Mouse (Mus musculus) left cerebral cortex, adult 9 months (tissue): ENCODE measurements around the gene Bsn.

Source experiments
- DNase-seq, 2 experiments: peaks; one replicate each; pipeline ENCODE4 v3.0.0; 2022; ENCODE audit warnings: low spot score in 2 of 2

Bsn gene

DNA sequence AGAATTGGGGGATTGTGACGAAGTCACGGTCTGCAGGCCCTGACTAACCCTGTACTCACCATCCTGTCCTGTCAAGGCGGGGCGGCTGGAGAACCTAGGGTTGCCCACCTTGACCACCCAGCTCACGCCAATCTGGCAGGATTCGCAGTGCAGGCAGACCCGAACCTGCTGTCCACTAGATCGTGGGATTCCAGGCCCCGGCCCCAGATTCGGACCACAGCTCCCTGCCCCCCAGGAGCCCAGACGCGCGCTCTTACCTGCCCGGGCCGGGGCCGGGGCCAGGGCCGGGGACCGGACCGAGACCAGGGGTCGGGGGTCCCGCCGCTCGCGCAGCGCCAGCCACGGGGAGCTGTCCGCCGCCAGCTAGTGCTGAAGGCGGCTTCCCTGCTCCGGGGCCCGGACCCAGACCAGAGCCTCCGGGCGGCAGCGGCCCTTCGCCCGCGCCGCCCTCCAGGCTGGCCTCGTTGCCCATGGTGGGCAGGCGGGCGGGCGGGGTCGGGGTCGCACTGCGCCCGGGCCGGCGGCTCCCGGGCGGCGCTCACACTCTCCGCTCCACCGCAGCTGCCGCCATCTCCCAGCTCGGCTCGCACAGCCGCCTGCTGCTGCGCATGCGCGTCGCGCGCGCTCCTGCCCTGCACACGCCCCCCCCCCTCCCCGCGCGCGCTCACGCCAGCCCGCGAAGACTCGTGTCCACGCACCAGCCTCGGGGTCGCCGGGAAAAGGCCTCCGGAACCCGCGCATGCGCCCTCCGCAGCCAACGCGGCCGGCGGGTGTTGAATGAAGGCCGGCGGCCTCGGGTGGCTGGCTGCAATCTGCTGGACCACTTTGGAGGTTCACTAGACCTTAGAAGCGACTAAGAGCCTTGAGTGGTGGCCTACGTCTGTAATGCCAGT, at the start of gene Bsn:
Gene Bsn, minus strand, starts transcription at position 598 of the 893 bp plus-strand sequence.
- DNase-seq, result peak in 1 of 2 experiments; percentile 75

DNA sequence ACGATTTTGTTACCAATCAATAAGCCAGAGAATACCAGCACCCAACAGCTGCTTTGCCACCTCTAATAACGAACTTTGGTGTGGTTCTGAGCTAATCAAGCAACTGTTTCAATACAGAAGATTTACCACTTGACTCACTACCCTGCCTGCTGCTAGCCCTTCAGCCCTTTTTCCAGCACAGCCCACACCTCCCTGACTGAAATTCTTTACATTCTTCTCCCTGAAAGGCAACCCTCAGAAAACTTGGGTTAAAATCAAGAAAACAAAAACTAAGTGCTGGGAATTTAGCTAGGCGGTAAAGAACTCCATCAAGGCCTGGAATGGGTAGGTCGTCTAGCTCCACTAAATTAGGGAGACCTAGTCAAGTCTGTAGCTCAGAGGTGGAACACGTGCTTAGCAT, 49.8 kb upstream of the Bsn start:
- no peak for DNase-seq

- DNase-seq, result no peak
Observed at GRCm38 (mm10) chr9:108238831-108239230, 48.6 kb upstream of the Bsn start.

GRCm38 (mm10) chr9:108238402-108238801, 48.2 kb upstream of the Bsn start:
- no peak for DNase-seq

DNA sequence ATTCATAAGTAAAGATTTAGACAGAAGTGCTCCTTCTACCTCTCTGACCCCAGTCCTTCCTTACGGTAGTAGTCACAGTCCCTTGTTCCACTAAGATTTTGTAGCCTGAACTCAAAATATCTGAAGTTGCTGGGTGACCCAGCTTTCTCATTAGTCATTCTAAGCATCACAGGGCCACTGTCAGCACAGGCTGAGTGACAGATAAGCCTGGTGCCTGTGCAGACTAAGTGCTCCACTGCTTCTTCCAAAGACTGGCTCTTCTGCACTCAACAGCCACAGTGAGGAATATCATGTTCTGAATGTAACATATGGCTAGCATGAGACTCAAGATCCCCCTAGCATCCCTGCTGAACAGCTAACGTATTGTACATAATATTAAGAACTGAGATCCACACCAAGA, 44.5 kb upstream of the Bsn start:
- no peak for DNase-seq

GRCm38 (mm10) chr9:108232908-108233307, 42.7 kb upstream of the Bsn start:
- DNase-seq, result no peak

GRCm38 (mm10) chr9:108227911-108228649, 37.9 kb upstream of the Bsn start:
- DNase-seq, result no peak

DNA sequence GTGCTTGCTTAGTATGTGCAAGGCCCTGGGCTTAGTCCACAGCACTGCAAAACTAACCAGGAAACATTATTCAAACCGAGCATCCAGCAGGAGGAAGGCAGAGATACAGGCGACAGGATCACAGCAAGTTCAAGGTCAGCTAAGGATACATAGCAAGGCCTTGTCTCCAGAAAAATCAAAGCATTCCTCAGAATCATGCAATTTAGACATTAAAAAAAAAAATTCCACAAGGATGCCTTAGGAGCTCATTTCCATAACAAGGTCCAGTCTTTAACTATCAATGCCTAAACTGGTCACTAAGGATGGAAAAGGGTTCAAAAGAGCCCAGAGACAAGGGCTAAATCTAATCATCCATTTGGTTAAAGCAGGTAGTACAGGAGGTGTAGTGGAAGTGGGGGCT, 35.0 kb upstream of the Bsn start:
- DNase-seq, result no peak

- no peak for DNase-seq
Observed at GRCm38 (mm10) chr9:108223633-108224032, 33.4 kb upstream of the Bsn start.

DNA sequence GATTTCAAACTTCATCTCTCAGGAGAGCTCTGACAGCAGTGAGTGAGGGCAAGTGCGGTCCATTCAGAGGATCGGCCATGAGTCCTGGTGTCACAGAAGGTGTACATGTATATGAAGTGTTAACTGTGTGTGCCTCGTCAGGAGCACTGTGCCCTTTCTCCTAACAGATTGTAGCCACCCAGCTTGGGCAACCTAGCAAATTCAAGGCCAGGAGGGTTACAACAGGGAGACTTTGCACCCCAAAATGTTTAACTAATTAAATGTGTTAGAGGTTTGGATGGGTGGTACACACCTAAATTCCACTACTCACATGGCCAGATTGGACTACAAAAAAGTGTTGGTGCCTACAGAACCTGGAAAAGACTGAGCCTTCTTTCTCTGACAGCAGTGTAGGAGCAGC, 31.4 kb upstream of the Bsn start:
- DNase-seq, result no peak

DNA sequence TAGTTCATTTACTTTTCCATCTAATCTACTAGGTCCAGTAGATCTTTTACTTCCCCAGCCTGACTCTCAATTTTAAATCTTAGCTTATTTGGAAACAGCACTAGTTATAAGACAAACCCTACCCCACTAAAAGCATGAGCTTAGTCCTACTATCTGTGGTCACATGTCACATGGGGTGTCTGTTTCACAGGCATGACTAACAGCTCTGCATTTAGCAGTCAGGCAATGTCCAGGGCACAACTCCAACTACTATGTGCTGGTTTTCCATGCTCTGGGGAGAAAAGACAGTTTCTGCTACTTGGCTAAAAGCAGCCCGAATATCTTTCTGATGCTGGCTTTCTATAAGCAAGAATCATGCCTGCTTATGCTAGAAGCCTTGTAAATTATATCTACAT, 30.2 kb upstream of the Bsn start:
- peak in 1 of 2 experiments; percentile 62 for DNase-seq

DNA sequence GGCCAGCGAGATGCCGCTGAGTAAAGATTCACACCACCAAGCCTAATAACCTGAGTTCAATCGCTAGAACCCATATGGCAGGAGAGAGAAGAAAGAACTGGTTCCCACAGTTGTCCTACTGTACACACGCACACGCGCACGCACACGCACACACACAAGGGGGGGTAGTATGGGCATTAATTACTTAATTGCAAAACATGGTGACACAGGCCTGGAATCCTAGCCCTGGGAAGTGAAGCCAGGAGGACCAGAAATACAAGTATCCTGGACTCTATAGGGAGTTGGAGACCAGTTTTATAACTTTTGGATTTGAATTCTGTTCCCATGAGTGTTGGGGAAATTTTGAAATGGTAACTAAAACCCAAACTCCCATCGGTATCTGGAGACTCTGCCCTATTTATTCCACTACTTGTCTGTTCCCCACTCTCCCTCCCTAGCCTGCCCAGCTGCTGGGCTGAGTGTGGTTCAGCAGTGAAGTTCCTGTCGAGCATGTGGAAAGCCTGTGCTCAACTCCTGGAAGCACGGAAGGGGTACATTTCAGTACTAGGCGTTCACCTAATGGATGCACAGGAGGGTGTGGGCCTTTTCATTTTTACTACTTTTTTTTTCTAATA, 29.7 kb upstream of the Bsn start:
- no peak for DNase-seq

GRCm38 (mm10) chr9:108217936-108218543, 27.9 kb upstream of the Bsn start:
- DNase-seq, result no peak

- DNase-seq, result no peak
Observed at GRCm38 (mm10) chr9:108217406-108217805, 27.2 kb upstream of the Bsn start.

DNA sequence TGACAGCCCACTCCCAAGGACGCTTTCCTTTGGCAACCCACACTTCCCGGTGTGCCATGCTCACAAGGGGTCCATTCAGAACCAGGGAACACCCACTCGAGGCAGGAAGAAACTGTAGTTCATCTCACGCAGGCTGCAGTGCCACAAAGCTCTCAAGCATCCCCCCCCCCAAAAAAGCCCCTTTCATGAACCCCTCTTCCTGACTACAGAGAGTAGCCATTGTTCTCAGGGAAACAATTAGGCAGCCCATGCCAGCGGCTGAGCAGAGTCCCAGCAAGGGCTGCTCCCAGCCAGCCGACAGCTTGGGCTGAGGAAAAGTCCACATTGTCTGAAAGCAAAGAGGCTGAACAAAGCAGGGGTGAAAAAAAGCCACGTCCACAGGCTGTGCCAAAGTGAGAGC, 22.9 kb upstream of the Bsn start:
- no peak for DNase-seq

DNA sequence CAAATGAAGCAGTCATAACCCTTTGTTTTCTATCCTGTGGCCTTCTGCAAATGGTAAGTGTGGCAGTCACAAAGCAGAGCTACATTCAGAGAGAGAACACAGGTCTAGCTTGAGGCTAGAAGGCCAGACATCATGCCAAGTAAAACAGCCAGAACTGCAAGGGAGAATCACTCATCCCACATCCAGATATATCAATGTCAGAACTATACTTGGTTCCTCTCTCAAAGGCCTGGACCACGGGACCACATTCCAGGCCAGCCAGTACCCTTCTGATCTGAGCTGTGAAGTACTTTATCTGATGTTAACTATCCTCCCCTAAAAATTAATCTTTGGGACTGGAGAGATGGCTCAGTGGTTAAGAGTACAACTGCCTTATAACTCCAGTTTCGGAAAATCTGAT, 22.2 kb upstream of the Bsn start:
- DNase-seq, result no peak

DNA sequence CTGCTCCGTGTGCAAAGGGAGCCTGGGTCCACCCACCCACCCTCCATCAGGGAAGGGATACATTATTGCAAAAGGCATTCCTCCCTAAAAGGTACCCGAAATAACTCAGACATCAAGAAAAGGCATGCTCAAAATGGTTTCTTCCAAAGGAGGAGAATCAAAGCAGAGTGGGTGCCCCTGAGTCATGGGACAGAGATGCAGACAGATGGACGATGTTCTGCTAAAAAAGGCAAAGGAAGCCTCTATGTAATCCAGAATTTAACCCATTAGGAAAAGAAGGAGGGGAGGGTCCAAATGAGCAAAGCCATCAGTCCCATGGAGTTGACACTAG, 15.4 kb upstream of the Bsn start:
- DNase-seq, result peak in 1 of 2 experiments; percentile 66

- no peak for DNase-seq
Observed at GRCm38 (mm10) chr9:108204884-108205570, 14.8 kb upstream of the Bsn start.

- peak in 1 of 2 experiments; percentile 78 for DNase-seq
Observed at GRCm38 (mm10) chr9:108203015-108203414, 12.8 kb upstream of the Bsn start.

DNA sequence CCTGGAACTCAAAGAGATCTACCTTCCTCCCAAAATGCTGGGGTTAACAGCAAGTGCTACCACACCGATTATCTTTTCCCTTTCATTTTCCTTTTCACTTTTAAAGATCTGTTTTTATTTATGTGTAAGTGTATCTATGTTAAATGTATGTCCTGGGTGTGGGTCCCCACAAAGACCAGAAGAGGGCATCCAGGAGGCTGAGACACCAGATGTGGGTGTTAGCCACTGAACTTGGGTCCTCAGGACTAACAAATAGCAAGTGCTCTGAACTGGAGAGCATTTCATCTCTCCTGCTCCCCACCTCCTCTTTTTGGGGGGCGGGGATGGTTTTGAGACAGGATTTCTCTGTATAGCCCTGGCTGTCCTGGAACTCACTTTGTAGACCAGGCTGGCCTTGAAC, 12.0 kb upstream of the Bsn start:
- DNase-seq, result no peak

DNA sequence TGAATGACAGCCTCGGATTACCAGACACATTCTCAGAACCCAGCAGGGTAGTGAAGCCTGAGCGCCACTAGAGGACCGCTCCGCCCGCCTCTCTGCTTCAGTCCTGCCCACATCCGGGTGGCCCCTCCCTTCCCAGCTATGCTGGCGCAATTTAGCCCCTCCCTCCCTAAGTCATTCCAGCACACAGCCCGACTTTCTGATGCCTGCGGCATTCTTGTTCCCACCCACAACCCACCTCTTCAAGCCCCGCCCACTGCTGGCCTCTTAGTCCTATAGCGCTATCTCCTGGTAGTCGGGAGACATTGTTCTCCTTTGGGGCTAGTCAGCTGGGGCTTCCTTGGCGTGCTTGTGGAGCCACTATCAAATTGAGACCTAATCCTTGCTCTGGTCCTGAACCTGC, 11.0 kb upstream of the Bsn start:
- DNase-seq, result peak; percentile 92 to 93

DNA sequence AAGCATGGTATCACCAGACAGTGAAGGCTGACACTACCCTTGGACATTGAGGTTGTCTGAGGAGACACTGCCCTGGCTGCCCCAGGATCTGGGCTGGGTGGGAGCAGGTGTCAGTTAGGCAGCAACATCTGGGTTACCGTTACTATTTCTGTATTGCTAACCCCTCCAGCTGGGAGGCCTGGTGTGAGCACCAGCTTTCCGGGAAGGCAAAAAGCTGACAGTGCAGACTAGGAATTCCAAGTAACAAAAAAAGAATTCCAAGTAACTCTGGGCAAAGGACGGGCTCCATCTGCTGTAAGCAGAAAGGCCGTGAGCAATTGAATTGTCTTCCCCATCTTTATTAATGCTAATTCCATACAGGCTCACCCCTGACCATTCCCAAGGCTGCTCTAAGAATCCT, 8.4 kb upstream of the Bsn start:
- no peak for DNase-seq
